Mouse (Mus musculus) hindbrain, embryonic 16.5 days (tissue): ENCODE results near the gene 3110082I17Rik. TPM values are rescaled to one million over a fixed set of nuclear protein-coding genes. Genes with fewer than 3 reads are reported as not detected.

ENCODE experiments used
- ATAC-seq: fragments of 200-750 bp; cut with Nextera tagmentation; 2 replicates; pipeline ENCODE4 v1.8.0; 2017; ENCODE audit warnings: moderate TSS enrichment, moderate library complexity
- H3K27ac ChIP-seq: fragments of 300-500 bp; sonication (generic); 2 replicates; pipeline ENCODE4 v1.5.1; 2014; ENCODE audit warnings: low read depth, mild to moderate bottlenecking, control low read depth, low read length, moderate library complexity
- H3K27me3 ChIP-seq: fragments of 300-500 bp; sonication (generic); replicated peaks from 2 replicates; pipeline ENCODE4 v1.6.1; 2014; ENCODE audit warnings: low read length; ENCODE audit not compliant: control insufficient read depth, insufficient read depth
- H3K36me3 ChIP-seq: fragments of 300-500 bp; sonication (generic); 2 replicates; pipeline ENCODE4 v1.6.1; 2014; ENCODE audit warnings: mild to moderate bottlenecking, low read length, moderate library complexity, mixed read lengths; ENCODE audit not compliant: control insufficient read depth, insufficient read depth
- H3K4me1 ChIP-seq: fragments of 300-500 bp; sonication (generic); 2 replicates; pipeline ENCODE4 v1.6.1; 2014; ENCODE audit warnings: low read depth, low read length; ENCODE audit not compliant: control insufficient read depth, insufficient read depth
- H3K4me2 ChIP-seq: fragments of 300-500 bp; sonication (generic); 2 replicates; pipeline ENCODE4 v1.6.1; 2014; ENCODE audit warnings: mild to moderate bottlenecking, low read length, control low read depth, moderate library complexity
- H3K4me3 ChIP-seq: fragments of 300-500 bp; sonication (generic); 2 replicates; pipeline ENCODE4 v1.5.1; 2014; ENCODE audit warnings: mild to moderate bottlenecking, low read length, control low read depth, moderate library complexity
- H3K9ac ChIP-seq: fragments of 300-500 bp; sonication (generic); 2 replicates; pipeline ENCODE4 v1.6.1; 2014; ENCODE audit warnings: low read depth, mild to moderate bottlenecking, control low read depth, low read length, moderate library complexity
- H3K9me3 ChIP-seq: fragments of 300-500 bp; sonication (generic); 2 replicates; pipeline ENCODE4 v1.6.1; 2014; ENCODE audit warnings: mild to moderate bottlenecking, low read length, moderate library complexity; ENCODE audit not compliant: control insufficient read depth
- WGBS: fragments of 180-500 bp; shearing (Covaris S2); extraction: QIAGEN DNeasy Blood & Tissue Kit; methylation state at CpG from one replicate; pipeline ENCODE4 v1.1.7; 2014; 5-methylcytosine and 5-hydroxymethylcytosine counted together
- polyA plus RNA-seq: library from polyadenylated mRNA; unstranded; fragments of >200 nt; fragmentation: Nextera tagmentation; extraction: Ambion mirVana; gene quantifications from 2 replicates; pipeline ENCODE4 v1.2.1, GENCODE M21; 2015

3110082I17Rik gene
- polyA plus RNA-seq, 1 experiment from 2014 or later, result 20.3 TPM

GRCm38 (mm10) chr5:139326111-139326696 is 134.1 kb downstream of the 3110082I17Rik start:
- H3K27me3 ChIP-seq, result no peaks in the 10 kb centered on the region; the same call in 1 of the 2 replicates
- no peaks in the 10 kb centered on the region for H3K36me3 ChIP-seq
- no peak overlapping the region for H3K9ac ChIP-seq
- no peak overlapping the region for H3K27ac ChIP-seq
- H3K4me2 ChIP-seq, result no peak overlapping the region; the same call in 1 of the 2 replicates
- H3K4me1 ChIP-seq, result peaks cover 14% of the 10 kb centered on the region
- WGBS, result 62% methylated on average over 13 of the region's 13 CpGs
- ATAC-seq, result no peak
- no peaks in the 10 kb centered on the region for H3K9me3 ChIP-seq
- no peak overlapping the region for H3K4me3 ChIP-seq

GRCm38 (mm10) chr5:139325395-139325966 is 134.8 kb downstream of the 3110082I17Rik start, which contains the start of gene Adap1:
Adap1 (minus strand) TSS chr5:139325622.
- 2% methylated on average over 53 of the region's 61 CpGs for WGBS
- peak within 1 kb of the TSS; percentile 89 for H3K9ac ChIP-seq
- peaks cover 14% of the 10 kb centered on the region for H3K4me1 ChIP-seq
- peak within 1 kb of the TSS; percentile 70 for H3K4me3 ChIP-seq
- no peaks in the 10 kb centered on the region for H3K36me3 ChIP-seq
- H3K27me3 ChIP-seq, result no peaks in the 10 kb centered on the region; the same call in 1 of the 2 replicates
- H3K4me2 ChIP-seq, result peak within 1 kb of the TSS; percentile 74
- H3K27ac ChIP-seq, result peak within 1 kb of the TSS; percentile 86
- no peaks in the 10 kb centered on the region for H3K9me3 ChIP-seq
- ATAC-seq, result peak; percentile 81

DNA sequence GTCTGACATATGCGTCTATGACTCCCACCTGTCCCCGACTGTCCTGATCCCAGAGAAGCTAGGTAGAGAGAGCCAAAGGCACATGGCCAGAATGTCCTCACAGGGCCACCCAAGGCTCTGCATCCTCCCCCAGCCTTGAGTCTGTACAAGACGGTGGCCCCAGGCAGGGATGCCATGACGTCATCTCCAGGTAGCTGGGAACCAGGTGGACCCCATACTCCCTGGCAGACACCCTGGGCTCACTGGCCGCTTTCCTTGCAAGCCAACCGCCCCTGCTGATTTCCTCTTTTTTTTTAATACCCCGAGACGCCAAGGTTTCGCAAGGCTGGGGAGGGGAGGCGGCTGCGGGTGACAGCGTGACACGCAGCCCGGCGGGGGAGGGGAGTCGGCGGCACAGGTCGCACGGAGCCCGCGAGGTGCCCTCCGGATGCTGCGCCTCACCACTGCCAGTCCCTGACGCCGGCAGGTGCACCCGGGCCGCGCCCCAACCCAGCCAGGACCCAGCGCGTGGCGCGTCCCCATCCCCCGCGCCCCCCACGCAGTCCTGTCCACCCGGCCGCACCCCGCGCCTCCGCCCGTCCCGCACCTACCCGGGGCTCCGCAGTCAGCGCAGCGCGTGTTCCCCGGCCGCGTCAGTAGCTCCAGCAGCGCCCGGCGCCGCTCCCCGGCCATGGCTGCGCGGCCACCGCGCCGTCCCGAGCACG is 135.5 kb downstream of the 3110082I17Rik start:
- ATAC-seq, result peak; percentile 50
- peak overlapping the region; percentile 89 for H3K9ac ChIP-seq
- H3K9me3 ChIP-seq, result no peaks in the 10 kb centered on the region
- peak overlapping the region; percentile 70 for H3K4me3 ChIP-seq
- H3K36me3 ChIP-seq, result no peaks in the 10 kb centered on the region
- H3K4me2 ChIP-seq, result peak overlapping the region; percentile 74
- H3K27me3 ChIP-seq, result no peaks in the 10 kb centered on the region; the same call in 1 of the 2 replicates
- WGBS, result 4% methylated on average over 33 of the region's 62 CpGs
- peak overlapping the region; percentile 86 for H3K27ac ChIP-seq
- peaks cover 14% of the 10 kb centered on the region for H3K4me1 ChIP-seq

GRCm38 (mm10) chr5:139324045-139324491 is 136.3 kb downstream of the 3110082I17Rik start:
- Histone ChIP-seq H3K27me3 (no peaks in the 10 kb centered on the region; the same call in 1 of the 2 replicates), H3K9ac (peak overlapping the region; percentile 89)
- ATAC-seq, result peak; percentile 28; the same call in 1 of the 2 replicates

GRCm38 (mm10) chr5:139323260-139323924 is 136.9 kb downstream of the 3110082I17Rik start:
- Histone ChIP-seq H3K4me2 (peak overlapping the region; percentile 74), H3K4me1 (peaks cover 14% of the 10 kb centered on the region), H3K9me3 (no peaks in the 10 kb centered on the region), H3K36me3 (no peaks in the 10 kb centered on the region), H3K9ac (peak overlapping the region; percentile 89; the same call in 1 of the 2 replicates), H3K27ac (no peak overlapping the region), H3K27me3 (no peaks in the 10 kb centered on the region; the same call in 1 of the 2 replicates), H3K4me3 (peak overlapping the region; percentile 70)
- WGBS, result 80% methylated on average over 9 of the region's 9 CpGs
- ATAC-seq, result no peak

More at GRCm38 (mm10) chr5:139324045-139324491, 136.3 kb downstream of the 3110082I17Rik start:
- WGBS, result 44% methylated on average over 5 of the region's 5 CpGs
- H3K36me3 ChIP-seq, result no peaks in the 10 kb centered on the region
- H3K4me1 ChIP-seq, result peaks cover 14% of the 10 kb centered on the region
- peak overlapping the region; percentile 86 for H3K27ac ChIP-seq
- H3K4me3 ChIP-seq, result peak overlapping the region; percentile 70
- no peaks in the 10 kb centered on the region for H3K9me3 ChIP-seq
- peak overlapping the region; percentile 74 for H3K4me2 ChIP-seq

- Histone ChIP-seq H3K9ac (no peak overlapping the region), H3K27me3 (no peaks in the 10 kb centered on the region), H3K9me3 (no peaks in the 10 kb centered on the region), H3K36me3 (no peaks in the 10 kb centered on the region), H3K4me1 (peaks cover 14% of the 10 kb centered on the region), H3K4me2 (no peak overlapping the region), H3K27ac (no peak overlapping the region), H3K4me3 (no peak overlapping the region)
- no peak for ATAC-seq
- WGBS, result 82% methylated on average over 6 of the region's 6 CpGs
Observed at GRCm38 (mm10) chr5:139321331-139321730, 139.0 kb downstream of the 3110082I17Rik start.

DNA sequence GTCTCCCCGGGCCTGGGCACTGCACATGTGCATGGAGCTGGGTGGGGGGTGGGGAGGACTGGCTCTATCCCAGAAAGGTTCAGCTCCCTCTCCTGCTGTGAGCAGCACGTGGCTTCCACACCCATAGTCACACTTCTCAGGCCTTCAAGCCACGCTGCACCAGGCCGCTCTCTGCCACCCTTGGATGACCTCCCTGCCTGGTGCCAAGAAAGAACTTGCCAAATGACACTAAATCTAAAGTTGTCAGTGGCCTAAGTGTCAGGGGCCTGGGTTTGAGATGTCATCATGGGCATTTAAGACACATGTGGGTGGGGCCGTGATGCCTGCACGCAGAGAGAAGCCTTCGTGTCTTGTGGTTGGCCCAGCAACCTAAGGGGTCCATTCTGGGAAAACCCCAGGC is 139.9 kb downstream of the 3110082I17Rik start:
- H3K27me3 ChIP-seq, result no peaks in the 10 kb centered on the region
- no peak for ATAC-seq
- WGBS, result 76% methylated on average over 7 of the region's 7 CpGs
- H3K9me3 ChIP-seq, result no peaks in the 10 kb centered on the region
- H3K4me2 ChIP-seq, result no peak overlapping the region
- H3K36me3 ChIP-seq, result no peaks in the 10 kb centered on the region
- H3K27ac ChIP-seq, result no peak overlapping the region
- no peak overlapping the region for H3K4me3 ChIP-seq
- H3K4me1 ChIP-seq, result peaks cover 14% of the 10 kb centered on the region
- no peak overlapping the region for H3K9ac ChIP-seq

GRCm38 (mm10) chr5:139317751-139318504 is 142.4 kb downstream of the 3110082I17Rik start:
- H3K27ac ChIP-seq, result no peak overlapping the region
- no peaks in the 10 kb centered on the region for H3K27me3 ChIP-seq
- H3K36me3 ChIP-seq, result no peaks in the 10 kb centered on the region; the same call in 1 of the 2 replicates
- H3K9ac ChIP-seq, result no peak overlapping the region
- no peak for ATAC-seq
- WGBS, result 64% methylated on average over 21 of the region's 21 CpGs
- H3K4me2 ChIP-seq, result no peak overlapping the region
- H3K4me1 ChIP-seq, result no peaks in the 10 kb centered on the region
- H3K9me3 ChIP-seq, result no peaks in the 10 kb centered on the region
- no peak overlapping the region for H3K4me3 ChIP-seq
